Mouse (Mus musculus): ENCODE measurements at regions not wholly inside any gene's neighbourhood (a gene's known extent, or its start where the extent isn't known, plus 50 kb on each side); places are given as distances from the start of the nearest gene placed in this dataset.

DNA sequence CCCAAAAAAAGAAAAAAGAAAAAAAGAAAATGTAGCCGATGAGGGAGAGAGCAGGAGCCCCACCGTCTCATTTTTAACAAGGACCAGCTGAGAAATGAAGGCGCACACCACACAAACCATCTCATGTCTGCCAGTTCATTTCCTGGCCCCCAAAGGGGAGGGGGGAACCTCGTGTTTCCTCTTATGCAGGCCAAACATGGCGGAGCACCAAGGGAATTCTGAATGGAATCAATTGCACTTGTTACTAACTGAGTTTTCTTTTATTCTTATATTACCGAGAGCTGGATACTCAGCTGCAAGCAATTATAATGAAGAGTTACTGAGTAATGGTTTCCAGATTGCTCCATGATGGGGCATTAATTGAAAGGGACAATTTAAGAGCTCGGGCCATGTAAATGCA is 348.5 kb upstream of the Npvf start:
- WGBS, result 46% methylated on average over 7 of the region's 7 CpGs
- TF ChIP-seq CTCF (IDR thresholded peaks at IDR 0.05; ENCODE audit: insufficient read depth, low read depth, low read length), result no peak
- TF ChIP-seq POLR2A (IDR thresholded peaks at IDR 0.05; ENCODE audit: insufficient read depth, low read depth, low read length), result no peak
- H3K27ac ChIP-seq (ENCODE audit: insufficient read depth, low read depth, low read length), result no peak overlapping the region
- H3K4me3 ChIP-seq (ENCODE audit: insufficient read depth, low read depth, low read length), result no peak overlapping the region
- H3K4me1 ChIP-seq (ENCODE audit: control insufficient read depth, insufficient read depth, low read length), result peaks cover 2% of the 10 kb centered on the region; the same call in 1 of the 2 replicates

DNA sequence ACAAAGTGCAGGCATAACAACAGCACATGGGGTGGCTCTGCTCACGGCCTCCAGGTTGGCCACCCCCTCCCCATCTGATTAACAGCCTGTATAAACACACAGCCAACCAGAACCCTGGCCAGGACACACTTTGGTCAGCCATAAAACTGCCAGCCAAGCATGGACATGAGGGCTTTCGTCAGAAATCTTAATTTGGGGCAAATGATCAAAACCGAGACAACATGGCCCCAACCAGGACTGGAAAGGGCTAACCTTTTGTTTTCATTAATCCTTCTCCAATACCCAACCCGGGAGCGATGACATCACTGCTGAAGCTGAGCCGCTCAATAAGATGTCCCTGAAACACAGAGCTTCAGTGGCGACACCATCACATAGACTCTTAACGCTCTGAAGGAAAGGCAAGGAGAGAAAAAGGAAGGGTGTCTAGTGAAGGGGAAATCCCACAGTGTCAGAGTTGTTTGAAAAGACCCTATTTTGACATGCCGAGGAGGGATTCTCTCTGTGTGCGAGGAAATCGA is 351.9 kb upstream of the Npvf start:
- no peak for TF ChIP-seq CTCF (IDR thresholded peaks at IDR 0.05; ENCODE audit: insufficient read depth, low read depth, low read length)
- no peak for TF ChIP-seq POLR2A (IDR thresholded peaks at IDR 0.05; ENCODE audit: insufficient read depth, low read depth, low read length)
- 40% methylated on average over 11 of the region's 11 CpGs for WGBS
- Histone ChIP-seq H3K4me1 (ENCODE audit: control insufficient read depth, insufficient read depth, low read length) (peaks cover 2% of the 10 kb centered on the region; the same call in 1 of the 2 replicates), H3K4me3 (ENCODE audit: insufficient read depth, low read depth, low read length) (no peak overlapping the region), H3K27ac (ENCODE audit: insufficient read depth, low read depth, low read length) (no peak overlapping the region)

DNA sequence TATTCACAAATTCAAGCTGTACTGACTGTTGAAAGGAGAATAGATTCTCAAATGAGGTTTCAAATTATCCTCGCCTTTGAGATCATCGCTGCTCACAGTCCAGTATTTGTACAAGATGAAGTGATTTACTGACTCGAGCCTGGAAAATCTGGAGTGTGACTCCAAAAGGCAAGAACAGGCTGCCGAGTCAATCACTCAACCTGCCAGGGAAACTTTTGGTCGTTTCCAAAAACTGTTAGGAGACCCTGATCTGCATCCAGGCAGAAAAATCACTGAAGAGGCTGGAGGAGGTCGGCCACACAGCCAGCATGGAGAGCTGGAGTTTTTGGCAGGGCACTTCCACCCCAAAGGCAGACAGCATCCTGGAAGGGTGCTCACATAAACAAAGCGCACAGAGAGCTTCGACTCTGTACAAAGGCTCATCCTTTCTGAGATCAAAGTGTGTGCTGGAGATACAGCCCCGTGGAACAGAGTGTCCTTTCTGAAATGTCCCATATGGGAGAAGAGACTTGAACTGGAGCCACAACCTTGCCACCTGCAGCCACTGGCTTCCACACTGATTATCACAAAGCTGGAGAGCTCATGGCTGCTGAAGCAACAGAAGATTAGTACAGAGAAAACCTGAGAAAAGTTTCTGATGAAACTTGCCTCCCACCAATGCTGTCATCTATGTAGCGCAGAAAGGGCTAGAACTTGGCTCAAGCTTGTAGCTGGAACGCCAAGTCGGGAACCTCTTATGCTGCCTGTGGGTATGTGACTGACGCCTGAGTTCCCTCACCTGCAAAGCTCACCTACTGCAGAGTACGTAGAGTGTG is 355.5 kb upstream of the Npvf start:
- Histone ChIP-seq H3K4me1 (ENCODE audit: control insufficient read depth, insufficient read depth, low read length) (no peaks in the 10 kb centered on the region), H3K27ac (ENCODE audit: insufficient read depth, low read depth, low read length) (no peak overlapping the region), H3K4me3 (ENCODE audit: insufficient read depth, low read depth, low read length) (no peak overlapping the region)
- TF ChIP-seq POLR2A (IDR thresholded peaks at IDR 0.05; ENCODE audit: insufficient read depth, low read depth, low read length) (no peak), CTCF (IDR thresholded peaks at IDR 0.05; ENCODE audit: insufficient read depth, low read depth, low read length) (no peak)
- 75% methylated on average over 14 of the region's 14 CpGs for WGBS

DNA sequence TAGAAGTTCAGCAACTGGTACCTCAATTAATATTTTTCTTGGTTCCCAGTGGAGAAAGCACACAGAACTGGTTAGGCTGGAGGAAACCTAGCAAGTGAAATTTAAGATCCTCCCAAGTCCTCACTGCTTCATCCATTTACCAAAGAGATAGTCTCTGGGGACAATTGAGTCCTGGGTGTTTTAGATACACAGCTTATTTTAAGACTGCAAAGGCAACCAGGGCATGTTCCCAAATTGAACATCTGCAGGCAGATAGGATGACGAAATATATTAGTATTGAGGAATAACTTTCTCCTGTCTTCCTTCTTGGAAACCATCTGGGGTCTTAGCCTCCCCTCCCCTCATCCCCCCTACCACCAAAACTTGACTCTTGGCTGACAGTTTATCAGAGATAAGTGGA is 356.3 kb upstream of the Npvf start:
- no peak for TF ChIP-seq CTCF (IDR thresholded peaks at IDR 0.05; ENCODE audit: insufficient read depth, low read depth, low read length)
- no peak for TF ChIP-seq POLR2A (IDR thresholded peaks at IDR 0.05; ENCODE audit: insufficient read depth, low read depth, low read length)
- WGBS, result 89% methylated on average over 1 of the region's 1 CpGs
- H3K4me1 ChIP-seq (ENCODE audit: control insufficient read depth, insufficient read depth, low read length), result no peaks in the 10 kb centered on the region
- H3K27ac ChIP-seq (ENCODE audit: insufficient read depth, low read depth, low read length), result no peak overlapping the region
- no peak overlapping the region for H3K4me3 ChIP-seq (ENCODE audit: insufficient read depth, low read depth, low read length)

DNA sequence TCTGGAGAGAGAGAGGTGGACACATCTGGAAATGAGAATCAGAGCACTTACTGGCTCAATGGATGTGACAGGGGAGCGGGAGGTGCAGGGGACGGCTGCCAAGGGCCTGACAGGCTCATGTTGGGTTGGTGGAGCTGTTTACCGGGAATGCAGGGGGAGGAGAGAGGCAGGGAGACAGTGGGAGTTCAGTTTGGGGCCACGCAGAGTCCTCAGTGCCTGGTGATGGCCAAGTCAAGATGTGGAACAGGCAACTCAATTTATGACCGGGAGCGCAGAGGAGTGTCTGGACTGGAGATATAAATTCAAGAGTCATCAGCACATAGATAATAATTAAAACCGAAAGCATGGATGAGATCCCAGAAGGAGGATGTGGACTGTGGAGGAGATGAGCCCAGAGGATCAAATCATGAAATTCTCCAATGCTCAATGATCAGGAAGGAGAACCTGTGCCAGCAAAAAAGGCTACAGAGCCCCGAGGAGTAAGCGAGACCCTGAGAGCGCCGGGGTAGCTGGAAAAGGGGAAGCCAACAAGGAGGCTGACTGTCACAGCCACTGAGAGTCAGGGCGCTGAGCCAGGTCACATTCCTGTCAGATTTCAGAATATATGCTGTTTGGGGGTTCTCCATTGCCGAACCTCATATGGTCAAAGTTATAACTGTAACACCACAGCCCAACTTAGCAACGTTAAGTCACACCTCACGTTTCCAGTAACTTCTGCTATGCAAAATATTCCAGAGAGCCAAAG is 358.0 kb upstream of the Npvf start:
- H3K27ac ChIP-seq (ENCODE audit: insufficient read depth, low read depth, low read length), result no peak overlapping the region
- TF ChIP-seq POLR2A (IDR thresholded peaks at IDR 0.05; ENCODE audit: insufficient read depth, low read depth, low read length) (no peak), CTCF (IDR thresholded peaks at IDR 0.05; ENCODE audit: insufficient read depth, low read depth, low read length) (no peak)
- no peak overlapping the region for H3K4me3 ChIP-seq (ENCODE audit: insufficient read depth, low read depth, low read length)
- no peaks in the 10 kb centered on the region for H3K4me1 ChIP-seq (ENCODE audit: control insufficient read depth, insufficient read depth, low read length)
- 78% methylated on average over 15 of the region's 15 CpGs for WGBS

DNA sequence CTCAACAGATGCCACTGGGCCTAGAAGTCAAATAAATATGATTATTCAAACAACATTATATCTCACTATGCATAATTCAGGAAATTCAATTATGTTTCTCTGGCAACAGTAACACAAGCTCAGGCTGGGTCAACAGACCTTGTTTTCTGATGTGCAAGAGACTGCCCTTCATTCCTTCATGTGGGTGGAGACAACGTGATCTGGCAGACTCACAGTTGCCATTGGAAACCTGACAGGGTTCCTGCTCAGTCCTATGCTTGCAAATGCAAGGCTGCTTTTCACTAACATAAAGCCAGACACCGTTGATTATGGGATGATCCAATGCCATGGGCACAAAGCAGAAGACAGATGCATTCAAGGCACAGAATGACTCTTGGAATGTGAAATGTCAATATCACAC is 361.5 kb upstream of the Npvf start:
- 47% methylated on average over 2 of the region's 2 CpGs for WGBS
- Histone ChIP-seq H3K4me3 (ENCODE audit: insufficient read depth, low read depth, low read length) (no peak overlapping the region), H3K4me1 (ENCODE audit: control insufficient read depth, insufficient read depth, low read length) (no peaks in the 10 kb centered on the region), H3K27ac (ENCODE audit: insufficient read depth, low read depth, low read length) (no peak overlapping the region)
- no peak for TF ChIP-seq CTCF (IDR thresholded peaks at IDR 0.05; ENCODE audit: insufficient read depth, low read depth, low read length)
- no peak for TF ChIP-seq POLR2A (IDR thresholded peaks at IDR 0.05; ENCODE audit: insufficient read depth, low read depth, low read length)

DNA sequence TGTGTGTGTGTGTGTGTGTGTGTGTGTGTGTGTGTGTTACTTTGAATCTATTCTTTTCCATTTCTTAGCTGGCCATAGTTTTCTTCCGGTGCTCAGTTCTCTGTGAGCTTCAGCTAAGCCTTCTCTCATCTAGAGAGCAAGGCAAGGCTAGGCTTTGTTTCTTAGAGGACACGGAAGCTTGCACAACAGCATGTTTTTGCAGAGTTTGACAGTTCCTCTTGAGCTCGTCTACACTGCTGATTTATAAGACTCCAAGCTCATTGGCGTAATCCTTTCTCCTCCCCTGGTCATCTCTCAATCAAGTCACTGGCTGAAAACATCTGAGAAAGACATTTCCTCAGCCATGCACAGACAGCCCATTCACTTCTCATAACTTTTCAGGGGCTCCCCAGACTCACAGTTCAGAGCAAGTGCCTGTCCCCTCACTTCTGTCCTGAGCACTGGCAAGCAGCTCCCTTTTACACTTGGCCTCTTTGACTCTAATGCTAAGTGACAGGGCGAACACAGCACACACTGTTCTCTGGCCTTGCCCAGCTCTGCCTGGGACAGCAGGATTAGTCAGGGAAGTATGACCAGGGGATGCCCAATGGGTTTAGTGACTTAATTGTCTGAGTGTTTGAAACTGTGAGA is 362.3 kb upstream of the Npvf start:
- 70% methylated on average over 5 of the region's 5 CpGs for WGBS
- Histone ChIP-seq H3K27ac (ENCODE audit: insufficient read depth, low read depth, low read length) (no peak overlapping the region), H3K4me1 (ENCODE audit: control insufficient read depth, insufficient read depth, low read length) (no peaks in the 10 kb centered on the region), H3K4me3 (ENCODE audit: insufficient read depth, low read depth, low read length) (no peak overlapping the region)
- TF ChIP-seq CTCF (IDR thresholded peaks at IDR 0.05; ENCODE audit: insufficient read depth, low read depth, low read length) (no peak), POLR2A (IDR thresholded peaks at IDR 0.05; ENCODE audit: insufficient read depth, low read depth, low read length) (no peak)

DNA sequence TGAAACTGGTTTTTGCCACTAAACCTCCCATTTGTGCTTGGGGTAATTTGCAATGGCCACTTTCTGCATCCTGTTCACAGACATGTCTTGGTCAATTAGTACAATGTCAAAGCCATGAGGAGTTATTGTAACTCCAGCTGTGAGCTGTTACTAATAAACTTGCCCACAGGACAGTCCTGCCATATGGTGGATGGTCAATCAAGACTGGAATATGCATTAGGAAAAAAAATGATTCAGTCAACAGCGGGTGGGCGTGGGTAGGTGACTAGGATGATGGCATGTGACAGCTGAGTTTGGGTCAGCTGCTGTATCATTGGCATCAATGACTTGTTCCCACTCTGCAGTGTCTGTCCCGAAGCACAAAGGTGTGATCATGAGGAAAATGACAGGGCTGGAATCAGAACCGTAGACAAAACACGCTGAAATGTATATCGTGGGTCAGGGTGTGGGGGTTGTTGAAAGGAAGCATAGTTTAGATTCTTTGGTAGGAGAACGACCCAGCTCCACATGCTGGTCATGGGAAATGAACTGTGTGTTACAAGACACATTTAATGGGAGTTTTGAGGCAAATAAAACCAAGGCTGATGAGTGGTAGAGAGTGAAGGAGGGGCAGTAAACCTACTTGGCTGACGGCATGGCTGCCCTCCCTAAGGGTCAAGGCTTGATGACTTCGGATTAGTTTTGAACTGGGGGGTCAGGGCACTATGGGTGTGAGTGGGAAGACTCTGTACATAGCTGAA is 363.2 kb upstream of the Npvf start:
- WGBS, result 92% methylated on average over 9 of the region's 9 CpGs
- H3K27ac ChIP-seq (ENCODE audit: insufficient read depth, low read depth, low read length), result no peak overlapping the region
- no peak overlapping the region for H3K4me3 ChIP-seq (ENCODE audit: insufficient read depth, low read depth, low read length)
- no peak for TF ChIP-seq POLR2A (IDR thresholded peaks at IDR 0.05; ENCODE audit: insufficient read depth, low read depth, low read length)
- no peak for TF ChIP-seq CTCF (IDR thresholded peaks at IDR 0.05; ENCODE audit: insufficient read depth, low read depth, low read length)
- H3K4me1 ChIP-seq (ENCODE audit: control insufficient read depth, insufficient read depth, low read length), result no peaks in the 10 kb centered on the region
